Mouse (Mus musculus) C2C12 (cell line): Measurements from ENCODE around the gene Gm47969. TPM values are rescaled to one million over a fixed set of nuclear protein-coding genes. Genes with fewer than 3 reads are reported as not detected.

Experiments
- H3K27me3 ChIP-seq: one replicate; pipeline ENCODE4 v1.6.1; 2011; ENCODE audit not compliant: control insufficient read depth, insufficient read depth, insufficient read length
- H3K36me3 ChIP-seq: one replicate; pipeline ENCODE4 v1.6.1; 2011; ENCODE audit not compliant: control insufficient read depth, insufficient read depth
- H3K4me3 ChIP-seq: one replicate; pipeline ENCODE4 v1.5.1; 2011; ENCODE audit warnings: mild to moderate bottlenecking, control low read depth; ENCODE audit not compliant: poor library complexity, insufficient read depth, severe bottlenecking
- H3K79me2 ChIP-seq: one replicate; pipeline ENCODE4 v1.6.1; 2011; ENCODE audit not compliant: control insufficient read depth, insufficient read depth
- H3K79me3 ChIP-seq: one replicate; pipeline ENCODE4 v1.6.1; 2011; ENCODE audit warnings: low read depth, control low read depth
- H3ac ChIP-seq: one replicate; pipeline ENCODE3; 2011; ENCODE audit warnings: low read depth; ENCODE audit not compliant: control insufficient read depth, insufficient read length
- CEBPB ChIP-seq: IDR thresholded peaks from one replicate; pipeline ENCODE4 v1.6.1; 2011; ENCODE audit warnings: low read depth, mild to moderate bottlenecking, control low read depth, moderate library complexity
- CTCF ChIP-seq: IDR thresholded peaks from one replicate; pipeline ENCODE4 v1.5.1; 2011; ENCODE audit not compliant: control insufficient read depth, insufficient read depth, insufficient read length
- FOSL1 ChIP-seq: IDR thresholded peaks from one replicate; pipeline ENCODE4 v1.8.0; 2011; ENCODE audit warnings: mild to moderate bottlenecking, low read length; ENCODE audit not compliant: poor library complexity, insufficient read depth, severe bottlenecking
- MAX ChIP-seq: IDR thresholded peaks from one replicate; pipeline ENCODE4 v1.6.1; 2011; ENCODE audit warnings: mild to moderate bottlenecking, control low read depth
- MYOD1 ChIP-seq: IDR thresholded peaks from one replicate; pipeline ENCODE4 v1.6.1; 2011; ENCODE audit warnings: low read depth; ENCODE audit not compliant: control insufficient read depth, insufficient read length
- MYOG ChIP-seq: IDR thresholded peaks from one replicate; pipeline ENCODE4 v1.6.1; 2011; ENCODE audit not compliant: control insufficient read depth, insufficient read length; ENCODE audit errors: extremely low read depth
- USF1 ChIP-seq: IDR thresholded peaks from one replicate; pipeline ENCODE4 v1.6.1; 2011; ENCODE audit warnings: low read depth, mild to moderate bottlenecking, control low read depth, moderate library complexity
- polyA plus RNA-seq: library from polyadenylated mRNA; unstranded; fragments of >200 nt; fragmentation: generic; extraction: Trizol; gene quantifications from one replicate; pipeline ENCODE4 v1.2.1, GENCODE M21; 2012; ENCODE audit warnings: missing spikeins

Gene Gm47969
- polyA plus RNA-seq, 1 experiment = not detected

DNA sequence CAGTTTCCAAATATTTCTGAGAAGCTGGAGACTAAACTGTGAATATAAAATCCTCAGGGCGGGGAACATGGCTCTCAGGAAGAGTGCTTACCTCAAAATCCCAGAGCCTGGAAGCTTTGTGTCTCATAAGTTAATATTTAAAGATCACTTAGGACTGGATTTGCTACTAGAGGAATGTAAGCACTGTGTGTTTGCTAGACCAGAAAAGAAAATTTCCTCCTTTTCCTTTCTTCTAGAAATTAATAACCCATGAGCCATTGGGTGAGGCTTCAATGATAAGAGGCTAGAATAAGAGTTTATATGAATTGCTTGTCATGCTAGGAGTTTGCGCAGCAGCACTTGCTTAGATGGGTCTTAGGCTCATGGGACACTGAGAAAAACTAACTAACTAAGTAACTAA, 40.1 kb downstream of the Gm47969 start:
- Histone ChIP-seq H3K36me3 (no peaks in the 10 kb centered on the region), H3K79me3 (no peaks in the 10 kb centered on the region), H3ac (no peak overlapping the region), H3K27me3 (no peaks in the 10 kb centered on the region), H3K4me3 (no peak overlapping the region), H3K79me2 (no peaks in the 10 kb centered on the region)
- TF ChIP-seq FOSL1 (no peak), MYOG (no peak), MYOD1 (no peak), CTCF (no peak), USF1 (no peak), CEBPB (no peak), MAX (no peak)

DNA sequence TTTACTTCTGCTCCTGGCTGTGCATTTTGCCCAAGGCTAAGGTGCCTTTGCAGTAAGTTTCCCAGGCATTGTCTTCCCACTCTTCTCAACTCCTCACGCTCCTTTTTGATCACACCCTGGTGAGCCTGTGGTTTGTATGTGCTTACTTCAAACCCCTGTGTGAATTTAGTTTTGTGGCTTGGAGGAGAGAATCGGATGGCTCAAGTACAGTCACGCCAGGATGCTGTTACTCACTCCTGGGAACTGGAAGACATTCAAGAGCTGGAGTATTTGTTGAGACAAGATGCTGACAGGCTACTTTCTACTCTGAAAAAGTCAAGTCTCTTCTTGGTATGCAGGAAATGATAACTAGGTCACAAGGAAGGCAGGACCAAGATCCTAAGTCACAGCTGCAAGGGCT, 46.5 kb downstream of the Gm47969 start:
- TF ChIP-seq MYOG (no peak), MYOD1 (no peak)
- Histone ChIP-seq H3K27me3 (no peaks in the 10 kb centered on the region), H3ac (no peak overlapping the region), H3K79me3 (no peaks in the 10 kb centered on the region), H3K4me3 (no peak overlapping the region), H3K36me3 (no peaks in the 10 kb centered on the region), H3K79me2 (no peaks in the 10 kb centered on the region)

Other genes with a start within 250 kb of the Gm47969 start
- gene Agfg1, start 205.4 kb upstream of the Gm47969 start, polyA plus RNA-seq = 26.9 TPM
- gene A030005L19Rik, start 131.6 kb upstream of the Gm47969 start, polyA plus RNA-seq = 0.12 TPM
- not detected for gene A030014E15Rik, start 120.0 kb upstream of the Gm47969 start, polyA plus RNA-seq
- not detected for gene Gm6217, start 113.5 kb upstream of the Gm47969 start, polyA plus RNA-seq
- not detected for gene A030003K21Rik, start 101.5 kb upstream of the Gm47969 start, polyA plus RNA-seq
- not detected for gene Gm7544, start 88.9 kb upstream of the Gm47969 start, polyA plus RNA-seq
- not detected for gene Gm47955, start 84.6 kb upstream of the Gm47969 start, polyA plus RNA-seq
- gene Gm47959, start 44.4 kb upstream of the Gm47969 start, polyA plus RNA-seq = not detected
- gene Slc19a3, start 6.5 kb upstream of the Gm47969 start, polyA plus RNA-seq = not detected
- not detected for gene Krtap28-10, start 2.5 kb upstream of the Gm47969 start, polyA plus RNA-seq
- not detected for gene A030005K14Rik, start 14.4 kb downstream of the Gm47969 start, polyA plus RNA-seq
- gene Krtap28-13, start 16.0 kb downstream of the Gm47969 start, polyA plus RNA-seq = not detected
- gene Ccl20, start 71.8 kb downstream of the Gm47969 start, polyA plus RNA-seq = not detected
- not detected for gene Daw1, start 114.8 kb downstream of the Gm47969 start, polyA plus RNA-seq